Mouse (Mus musculus): ENCODE measurements around the gene Arhgap15. TPM values are rescaled to one million over a fixed set of nuclear protein-coding genes. Genes with fewer than 3 reads are reported as not detected.

Gene Arhgap15
- polyA plus RNA-seq, 1 experiment from 2014 or later = 0.30 TPM

- no peak overlapping the region for H3K4me3 ChIP-seq
- no peaks in the 10 kb centered on the region for H3K36me3 ChIP-seq (replicated peaks)
- WGBS = 93% methylated on average over 11 of the region's 11 CpGs
- no peaks in the 10 kb centered on the region for H3K9me3 ChIP-seq
- H3K27ac ChIP-seq = no peak overlapping the region
- no peaks in the 10 kb centered on the region for H3K27me3 ChIP-seq (ENCODE audit: poor library complexity, severe bottlenecking)
- no peaks in the 10 kb centered on the region for H3K4me1 ChIP-seq
- no peak for DNase-seq (ENCODE audit: extremely low spot score, low spot score)
Measured at GRCm38 (mm10) chr2:43977732-43978131, 229.1 kb downstream of the Arhgap15 start.

- WGBS = 85% methylated on average over 13 of the region's 13 CpGs
Measured at GRCm38 (mm10) chr2:43978177-43979013, 229.8 kb downstream of the Arhgap15 start.

GRCm38 (mm10) chr2:43986066-43986465 is 237.4 kb downstream of the Arhgap15 start:
- Histone ChIP-seq H3K27ac (no peak overlapping the region), H3K4me1 (no peaks in the 10 kb centered on the region), H3K27me3 (ENCODE audit: poor library complexity, severe bottlenecking) (no peaks in the 10 kb centered on the region), H3K9me3 (no peaks in the 10 kb centered on the region), H3K36me3 (replicated peaks) (no peaks in the 10 kb centered on the region), H3K4me3 (no peak overlapping the region)
- 86% methylated on average over 14 of the region's 14 CpGs for WGBS
- DNase-seq (ENCODE audit: extremely low spot score, low spot score) = no peak

More at GRCm38 (mm10) chr2:43978177-43979013, 229.8 kb downstream of the Arhgap15 start:
- Histone ChIP-seq H3K27ac (no peak overlapping the region), H3K27me3 (ENCODE audit: poor library complexity, severe bottlenecking) (no peaks in the 10 kb centered on the region), H3K9me3 (no peaks in the 10 kb centered on the region), H3K4me1 (no peaks in the 10 kb centered on the region), H3K4me3 (no peak overlapping the region), H3K36me3 (replicated peaks) (no peaks in the 10 kb centered on the region)
- no peak for DNase-seq (ENCODE audit: extremely low spot score, low spot score)

DNA sequence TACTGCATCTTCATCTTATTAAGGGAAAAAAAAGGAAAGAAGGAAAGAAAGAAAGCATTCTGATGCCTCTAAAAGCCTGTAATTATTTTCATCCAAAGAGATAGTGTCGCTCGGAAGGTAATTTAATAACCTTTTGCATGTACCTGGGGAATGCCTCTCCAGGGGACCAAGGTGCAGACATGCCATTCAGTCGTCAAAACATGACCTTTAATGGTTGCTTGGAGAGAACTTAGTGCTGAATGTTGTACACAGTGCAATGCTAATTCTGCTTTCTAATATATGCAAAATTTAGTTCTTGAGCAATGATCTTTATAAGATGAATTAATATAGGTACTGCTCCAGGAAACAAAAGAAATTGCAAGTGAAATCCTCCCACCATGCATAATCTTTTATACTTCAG is 239.3 kb downstream of the Arhgap15 start:
- Histone ChIP-seq H3K27ac (no peak overlapping the region), H3K9me3 (no peaks in the 10 kb centered on the region), H3K4me1 (no peaks in the 10 kb centered on the region), H3K27me3 (ENCODE audit: poor library complexity, severe bottlenecking) (no peaks in the 10 kb centered on the region), H3K36me3 (replicated peaks) (no peaks in the 10 kb centered on the region), H3K4me3 (no peak overlapping the region)
- DNase-seq (ENCODE audit: extremely low spot score, low spot score) = no peak
- WGBS = 79% methylated on average over 3 of the region's 3 CpGs

DNA sequence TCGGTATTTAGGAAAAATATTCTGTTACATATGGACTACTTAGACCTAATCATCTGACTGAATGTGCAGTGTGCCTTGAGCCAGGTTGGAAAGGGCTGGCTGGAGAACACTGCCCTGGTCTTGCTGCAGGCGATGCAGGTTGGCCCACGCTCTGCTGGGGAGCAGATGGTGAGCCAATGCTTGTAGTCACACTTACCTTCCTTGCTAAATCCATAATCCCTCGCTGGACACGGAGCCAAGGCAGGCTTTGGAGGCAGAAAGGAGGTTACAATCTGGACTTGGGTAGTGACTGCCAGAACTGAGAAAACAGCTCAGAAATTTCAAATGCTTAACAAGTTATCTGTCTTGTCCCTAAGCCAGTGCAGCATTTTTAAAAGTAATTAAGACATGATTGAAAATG is 241.2 kb downstream of the Arhgap15 start:
- Histone ChIP-seq H3K4me1 (no peaks in the 10 kb centered on the region), H3K27ac (no peak overlapping the region), H3K4me3 (no peak overlapping the region), H3K9me3 (no peaks in the 10 kb centered on the region), H3K27me3 (ENCODE audit: poor library complexity, severe bottlenecking) (no peaks in the 10 kb centered on the region), H3K36me3 (replicated peaks) (no peaks in the 10 kb centered on the region)
- WGBS = 62% methylated on average over 5 of the region's 5 CpGs
- DNase-seq (ENCODE audit: extremely low spot score, low spot score) = no peak

- H3K27ac ChIP-seq = no peak overlapping the region
- H3K9me3 ChIP-seq = no peaks in the 10 kb centered on the region
- no peak overlapping the region for H3K4me3 ChIP-seq
- no peak for DNase-seq (ENCODE audit: extremely low spot score, low spot score)
- H3K36me3 ChIP-seq (replicated peaks) = no peaks in the 10 kb centered on the region
- no peaks in the 10 kb centered on the region for H3K27me3 ChIP-seq (ENCODE audit: poor library complexity, severe bottlenecking)
- H3K4me1 ChIP-seq = no peaks in the 10 kb centered on the region
- 86% methylated on average over 7 of the region's 7 CpGs for WGBS
Measured at GRCm38 (mm10) chr2:43992510-43992909, 243.9 kb downstream of the Arhgap15 start.

- WGBS = 84% methylated on average over 1 of the region's 1 CpGs
- no peaks in the 10 kb centered on the region for H3K36me3 ChIP-seq (replicated peaks)
- no peaks in the 10 kb centered on the region for H3K9me3 ChIP-seq
- H3K4me1 ChIP-seq = no peaks in the 10 kb centered on the region
- no peak overlapping the region for H3K4me3 ChIP-seq
- no peak for DNase-seq (ENCODE audit: extremely low spot score, low spot score)
- no peaks in the 10 kb centered on the region for H3K27me3 ChIP-seq (ENCODE audit: poor library complexity, severe bottlenecking)
- H3K27ac ChIP-seq = no peak overlapping the region
Measured at GRCm38 (mm10) chr2:44002454-44002853, 253.8 kb downstream of the Arhgap15 start.

DNA sequence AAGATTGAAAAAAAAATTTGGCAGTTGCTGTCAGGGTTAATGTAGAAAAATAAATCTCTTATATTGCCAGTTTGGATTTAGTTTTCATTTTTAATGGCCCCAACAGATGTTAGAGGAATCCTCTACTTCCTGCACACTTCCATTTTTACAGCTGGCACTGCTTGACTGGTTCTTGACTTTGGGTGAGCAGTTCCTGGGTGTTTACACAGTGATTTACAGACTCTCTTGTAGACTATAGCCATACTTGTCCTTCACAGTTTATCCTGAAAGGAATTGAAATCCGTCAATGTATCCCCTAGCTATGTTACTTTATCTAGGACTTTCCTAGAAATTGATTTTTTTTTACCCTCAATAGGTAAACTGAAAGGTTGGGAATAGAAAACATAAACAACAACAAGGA is 261.6 kb downstream of the Arhgap15 start:
- Histone ChIP-seq H3K9me3 (no peaks in the 10 kb centered on the region), H3K4me1 (no peaks in the 10 kb centered on the region), H3K27me3 (ENCODE audit: poor library complexity, severe bottlenecking) (no peaks in the 10 kb centered on the region), H3K4me3 (no peak overlapping the region), H3K36me3 (replicated peaks) (no peaks in the 10 kb centered on the region), H3K27ac (no peak overlapping the region)
- WGBS = 90% methylated on average over 1 of the region's 1 CpGs
- no peak for DNase-seq (ENCODE audit: extremely low spot score, low spot score)

DNA sequence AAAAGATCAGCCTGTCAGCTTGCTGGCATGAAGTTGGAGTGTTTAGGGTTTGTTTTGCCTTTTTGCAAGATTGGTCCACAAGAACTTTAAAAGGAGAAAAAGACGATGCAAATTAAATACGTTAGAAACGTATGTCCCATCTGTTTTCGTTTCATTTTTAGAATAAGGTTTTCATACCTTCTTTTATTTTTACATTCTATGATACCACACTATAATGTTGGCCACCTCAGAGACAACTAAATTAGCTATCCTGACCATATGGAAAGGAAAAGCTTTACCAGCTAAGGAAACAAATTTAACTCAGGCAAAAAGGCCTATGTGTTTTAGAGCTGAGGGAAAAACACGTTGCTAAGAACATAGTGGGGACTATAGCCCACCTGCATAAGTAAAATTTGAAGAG is 264.8 kb downstream of the Arhgap15 start:
- Histone ChIP-seq H3K9me3 (no peaks in the 10 kb centered on the region), H3K27me3 (ENCODE audit: poor library complexity, severe bottlenecking) (no peaks in the 10 kb centered on the region), H3K36me3 (replicated peaks) (no peaks in the 10 kb centered on the region), H3K4me3 (no peak overlapping the region), H3K4me1 (no peaks in the 10 kb centered on the region), H3K27ac (no peak overlapping the region)
- no peak for DNase-seq (ENCODE audit: extremely low spot score, low spot score)
- 96% methylated on average over 5 of the region's 5 CpGs for WGBS

DNA sequence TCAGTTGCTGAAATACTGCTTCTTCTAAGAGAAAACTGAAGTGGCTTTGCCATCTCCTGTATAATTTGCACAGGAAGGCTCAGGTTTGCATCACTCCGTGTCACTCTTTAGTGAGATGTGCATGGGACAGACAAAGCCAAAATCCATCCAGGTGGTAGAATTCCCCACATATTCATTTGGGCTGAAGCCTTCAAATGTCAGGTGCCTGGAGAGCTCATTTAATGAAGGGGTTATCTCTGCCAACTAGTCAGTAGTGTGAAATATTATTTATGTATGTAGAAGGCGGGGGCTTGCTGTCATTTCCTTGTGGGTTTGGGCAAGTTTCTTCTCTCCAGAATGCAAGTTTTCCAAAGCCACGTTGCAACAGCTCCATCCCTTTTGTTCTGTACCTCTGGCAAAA is 268.1 kb downstream of the Arhgap15 start:
- H3K9me3 ChIP-seq = no peaks in the 10 kb centered on the region
- H3K4me1 ChIP-seq = no peaks in the 10 kb centered on the region
- DNase-seq (ENCODE audit: extremely low spot score, low spot score) = no peak
- no peaks in the 10 kb centered on the region for H3K27me3 ChIP-seq (ENCODE audit: poor library complexity, severe bottlenecking)
- H3K4me3 ChIP-seq = no peak overlapping the region
- no peaks in the 10 kb centered on the region for H3K36me3 ChIP-seq (replicated peaks)
- H3K27ac ChIP-seq = no peak overlapping the region
- WGBS = 82% methylated on average over 3 of the region's 3 CpGs

DNA sequence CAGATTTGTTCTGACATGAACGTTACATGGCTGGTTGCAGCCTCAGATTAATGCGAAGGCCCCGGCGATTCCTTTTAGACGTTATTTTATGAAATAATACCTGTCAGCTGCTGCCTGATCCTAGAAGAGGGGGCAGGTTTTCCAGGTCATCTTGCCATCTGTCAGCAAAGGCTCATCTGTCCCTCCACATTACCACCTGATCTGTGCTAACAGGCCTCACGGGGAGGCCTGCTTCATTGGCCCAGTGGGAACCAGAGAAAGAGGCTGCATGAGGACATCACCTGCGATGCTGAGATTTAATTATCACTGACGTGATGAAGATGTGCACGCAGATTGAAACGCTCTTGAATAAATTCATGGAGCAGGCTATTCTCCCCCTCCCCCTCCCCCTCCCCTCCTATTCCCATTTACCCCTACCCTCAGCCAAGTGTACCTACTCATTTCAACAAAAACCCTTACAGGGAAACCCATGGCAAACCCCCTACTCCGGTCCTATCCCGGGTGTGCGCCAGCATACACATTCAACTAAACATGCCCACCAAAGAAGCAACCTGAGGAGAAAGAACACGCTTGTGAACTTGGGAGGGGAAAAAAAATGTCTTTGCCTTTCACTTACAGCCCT is 268.9 kb downstream of the Arhgap15 start:
- no peak for DNase-seq (ENCODE audit: extremely low spot score, low spot score)
- H3K27ac ChIP-seq = no peak overlapping the region
- no peak overlapping the region for H3K4me3 ChIP-seq
- H3K27me3 ChIP-seq (ENCODE audit: poor library complexity, severe bottlenecking) = no peaks in the 10 kb centered on the region
- no peaks in the 10 kb centered on the region for H3K4me1 ChIP-seq
- no peaks in the 10 kb centered on the region for H3K9me3 ChIP-seq
- H3K36me3 ChIP-seq (replicated peaks) = no peaks in the 10 kb centered on the region
- WGBS = 91% methylated on average over 14 of the region's 14 CpGs

- no peak overlapping the region for H3K27ac ChIP-seq
- no peak overlapping the region for H3K4me3 ChIP-seq
- H3K27me3 ChIP-seq (ENCODE audit: poor library complexity, severe bottlenecking) = no peaks in the 10 kb centered on the region
- no peaks in the 10 kb centered on the region for H3K4me1 ChIP-seq
- DNase-seq (ENCODE audit: extremely low spot score, low spot score) = no peak
- no peaks in the 10 kb centered on the region for H3K36me3 ChIP-seq (replicated peaks)
- WGBS = 91% methylated on average over 10 of the region's 10 CpGs
- H3K9me3 ChIP-seq = no peaks in the 10 kb centered on the region
Measured at GRCm38 (mm10) chr2:44018033-44018432, 269.4 kb downstream of the Arhgap15 start.

GRCm38 (mm10) chr2:44024704-44025103 is 276.1 kb downstream of the Arhgap15 start:
- no peaks in the 10 kb centered on the region for H3K36me3 ChIP-seq (replicated peaks)
- no peaks in the 10 kb centered on the region for H3K27me3 ChIP-seq (ENCODE audit: poor library complexity, severe bottlenecking)
- H3K27ac ChIP-seq = no peak overlapping the region
- no peaks in the 10 kb centered on the region for H3K4me1 ChIP-seq
- no peaks in the 10 kb centered on the region for H3K9me3 ChIP-seq
- WGBS = 95% methylated on average over 1 of the region's 1 CpGs
- no peak overlapping the region for H3K4me3 ChIP-seq
- DNase-seq (ENCODE audit: extremely low spot score, low spot score) = no peak
